Mouse (Mus musculus) MEL (cell line): ENCODE data around the gene Ccl11. TPM values are rescaled to one million over a fixed set of nuclear protein-coding genes. Genes with fewer than 3 reads are reported as not detected.

ENCODE experiments used
- DNase-seq: peaks from one replicate; pipeline ENCODE4 v3.0.0; 2011; ENCODE audit warnings: low read depth, low spot score
- H3K27ac ChIP-seq: 2 replicates; pipeline ENCODE4 v1.5.1; 2012; ENCODE audit warnings: low read depth, mild to moderate bottlenecking, control low read depth, low read length, moderate library complexity; ENCODE audit not compliant: control insufficient read depth
- H3K27me3 ChIP-seq, 2 experiments: fragments of 150-350 bp in 1 of 2; sonication (generic) in 1 of 2; 2 replicates each; pipeline ENCODE4 v1.6.1; 2012; ENCODE audit warnings: low read length in 2 of 2, mild to moderate bottlenecking in 2 of 2, improper control_type of control experiment in 1 of 2, moderate library complexity in 1 of 2; ENCODE audit not compliant: insufficient read depth in 2 of 2, control insufficient read depth in 1 of 2
- H3K36me3 ChIP-seq, 2 experiments: 2 replicates each; pipeline ENCODE4 v1.6.1; 2012 to 2014; ENCODE audit warnings: low read length in 2 of 2, improper control_type of control experiment in 1 of 2, inconsistent platforms in 1 of 2, mild to moderate bottlenecking in 1 of 2; ENCODE audit not compliant: insufficient read depth in 2 of 2, control insufficient read depth in 1 of 2
- H3K4me1 ChIP-seq, 2 experiments: fragments of 150-350 bp in 1 of 2; sonication (generic) in 1 of 2; 2 replicates each; pipeline ENCODE4 v1.6.1; 2012; ENCODE audit warnings: low read length in 2 of 2, improper control_type of control experiment in 1 of 2, mild to moderate bottlenecking in 1 of 2; ENCODE audit not compliant: insufficient read depth in 2 of 2, control insufficient read depth in 1 of 2
- H3K4me3 ChIP-seq, 2 experiments: fragments of 150-350 bp in 1 of 2; sonication (generic) in 1 of 2; 2 replicates each; pipeline ENCODE4 v1.5.1; 2012; ENCODE audit warnings: low read depth in 2 of 2, low read length in 2 of 2, mild to moderate bottlenecking in 2 of 2, moderate library complexity in 2 of 2, control low read depth in 1 of 2, improper control_type of control experiment in 1 of 2; ENCODE audit not compliant: control insufficient read depth in 1 of 2, insufficient read depth in 1 of 2
- H3K79me2 ChIP-seq: 2 replicates; pipeline ENCODE4 v1.6.1; 2012; ENCODE audit warnings: mild to moderate bottlenecking, low read length, moderate library complexity; ENCODE audit not compliant: control insufficient read depth, poor library complexity, insufficient read depth
- H3K9ac ChIP-seq: 2 replicates; pipeline ENCODE4 v1.6.1; 2012; ENCODE audit warnings: low read depth, mild to moderate bottlenecking, control low read depth, low read length, moderate library complexity; ENCODE audit not compliant: control insufficient read depth, poor library complexity, severe bottlenecking
- H3K9me3 ChIP-seq: fragments of 150-350 bp; sonication (generic); replicated peaks from 2 replicates; pipeline ENCODE4 v1.6.1; 2012; ENCODE audit warnings: mild to moderate bottlenecking, low read length, improper control_type of control experiment, moderate library complexity; ENCODE audit not compliant: insufficient read depth
- BHLHE40 ChIP-seq: IDR thresholded peaks from 2 replicates; pipeline ENCODE4 v1.6.1; 2012; ENCODE audit warnings: low read depth, mild to moderate bottlenecking, inconsistent platforms, low read length, improper control_type of control experiment, borderline replicate concordance
- CHD1 ChIP-seq: IDR thresholded peaks from 2 replicates; pipeline ENCODE4 v1.6.1; 2012; ENCODE audit warnings: low read depth, mild to moderate bottlenecking, inconsistent platforms, low read length, improper control_type of control experiment
- CTCF ChIP-seq, 3 experiments: IDR thresholded peaks in 2 of 3; conservative IDR thresholded peaks in 1 of 3; 2 replicates each; pipeline ENCODE4 v1.5.1; 2011 to 2012; ENCODE audit warnings: low read length in 3 of 3, low read depth in 2 of 3, mild to moderate bottlenecking in 2 of 3, improper control_type of control experiment in 1 of 3, inconsistent platforms in 1 of 3, mixed read lengths in 1 of 3, moderate library complexity in 1 of 3; ENCODE audit not compliant: control insufficient read depth in 1 of 3, insufficient read depth in 1 of 3, poor library complexity in 1 of 3, severe bottlenecking in 1 of 3
- ELF1 ChIP-seq: IDR thresholded peaks from 2 replicates; pipeline ENCODE4 v1.6.1; 2014; ENCODE audit warnings: low read depth, mild to moderate bottlenecking, inconsistent platforms, low read length, improper control_type of control experiment, moderate library complexity
- EP300 ChIP-seq, 2 experiments: IDR thresholded peaks; 2 replicates each; pipeline ENCODE4 v1.6.1; 2011; ENCODE audit warnings: improper control_type of control experiment in 2 of 2, low read length in 2 of 2, low read depth in 1 of 2, mild to moderate bottlenecking in 1 of 2
- ETS1 ChIP-seq: IDR thresholded peaks from 2 replicates; pipeline ENCODE4 v1.6.1; 2012; ENCODE audit warnings: low read depth, mild to moderate bottlenecking, inconsistent platforms, low read length, improper control_type of control experiment, moderate library complexity
- GABPA ChIP-seq: IDR thresholded peaks from 2 replicates; pipeline ENCODE4 v1.6.1; 2012; ENCODE audit warnings: low read depth, mild to moderate bottlenecking, inconsistent platforms, low read length, improper control_type of control experiment, moderate library complexity
- JUND ChIP-seq: IDR thresholded peaks from 2 replicates; pipeline ENCODE4 v1.6.1; 2011; ENCODE audit warnings: low read depth, mild to moderate bottlenecking, improper control_type of control experiment, low read length
- KAT2A ChIP-seq: conservative IDR thresholded peaks from 2 replicates; pipeline ENCODE4 v1.6.1; 2012; ENCODE audit warnings: low read depth, low read length, improper control_type of control experiment, inconsistent platforms
- MAFK ChIP-seq: IDR thresholded peaks from 2 replicates; pipeline ENCODE4 v1.6.1; 2011; ENCODE audit warnings: low read depth, mild to moderate bottlenecking, low read length, improper control_type of control experiment, borderline replicate concordance
- MAX ChIP-seq: IDR thresholded peaks from 2 replicates; pipeline ENCODE4 v1.6.1; 2011; ENCODE audit warnings: low read length, improper control_type of control experiment
- MAZ ChIP-seq: IDR thresholded peaks from 2 replicates; pipeline ENCODE4 v1.6.1; 2012; ENCODE audit warnings: low read depth, mild to moderate bottlenecking, inconsistent platforms, low read length, improper control_type of control experiment
- MXI1 ChIP-seq: IDR thresholded peaks from 2 replicates; pipeline ENCODE4 v1.6.1; 2011; ENCODE audit warnings: mild to moderate bottlenecking, low read depth, low read length, improper control_type of control experiment
- MYB ChIP-seq: IDR thresholded peaks from 2 replicates; pipeline ENCODE4 v1.6.1; 2011; ENCODE audit warnings: mild to moderate bottlenecking, low read depth, low read length, improper control_type of control experiment
- MYC ChIP-seq: IDR thresholded peaks from 2 replicates; pipeline ENCODE4 v1.6.1; 2011; ENCODE audit warnings: low read depth, mild to moderate bottlenecking, low read length, improper control_type of control experiment, moderate library complexity
- NRF1 ChIP-seq: IDR thresholded peaks from 2 replicates; pipeline ENCODE4 v1.6.1; 2014; ENCODE audit warnings: low read depth, mild to moderate bottlenecking, inconsistent platforms, low read length, improper control_type of control experiment, moderate library complexity; ENCODE audit not compliant: poor library complexity, insufficient read depth, severe bottlenecking
- RAD21 ChIP-seq: IDR thresholded peaks from 2 replicates; pipeline ENCODE4 v1.6.1; 2011; ENCODE audit warnings: mild to moderate bottlenecking, low read depth, low read length, improper control_type of control experiment
- RCOR1 ChIP-seq: IDR thresholded peaks from 2 replicates; pipeline ENCODE4 v1.6.1; 2012; ENCODE audit warnings: low read depth, mild to moderate bottlenecking, inconsistent platforms, low read length, improper control_type of control experiment
- SMC3 ChIP-seq: IDR thresholded peaks from 2 replicates; pipeline ENCODE4 v1.6.1; 2011; ENCODE audit warnings: low read depth, low read length, improper control_type of control experiment
- TAL1 ChIP-seq: IDR thresholded peaks from 2 replicates; pipeline ENCODE4 v1.6.1; 2012; ENCODE audit warnings: mild to moderate bottlenecking, inconsistent platforms, low read length, moderate library complexity, mixed read lengths
- TBP ChIP-seq: IDR thresholded peaks from 2 replicates; pipeline ENCODE4 v1.8.0; 2011; ENCODE audit warnings: low read depth, low read length, improper control_type of control experiment
- UBTF ChIP-seq: IDR thresholded peaks from 2 replicates; pipeline ENCODE4 v1.6.1; 2012; ENCODE audit warnings: low read depth, mild to moderate bottlenecking, inconsistent platforms, low read length, improper control_type of control experiment, moderate library complexity, borderline replicate concordance; ENCODE audit not compliant: insufficient read depth
- USF1 ChIP-seq: IDR thresholded peaks from 2 replicates; pipeline ENCODE4 v1.6.1; 2014; ENCODE audit warnings: low read depth, mild to moderate bottlenecking, inconsistent platforms, low read length, improper control_type of control experiment, moderate library complexity
- ZMIZ1 ChIP-seq: IDR thresholded peaks from 2 replicates; pipeline ENCODE4 v1.6.1; 2012; ENCODE audit warnings: low read depth, mild to moderate bottlenecking, inconsistent platforms, low read length, improper control_type of control experiment, moderate library complexity
- ZNF384 ChIP-seq: IDR thresholded peaks from 2 replicates; pipeline ENCODE4 v1.6.1; 2012; ENCODE audit warnings: low read depth, mild to moderate bottlenecking, inconsistent platforms, low read length, improper control_type of control experiment
- polyA plus RNA-seq, 2 experiments: library from polyadenylated mRNA; stranded (reverse) in 1 of 2; unstranded in 1 of 2; fragments of >175 nt in 1 of 2; fragments of >200 nt in 1 of 2; gene quantifications; 2 replicates each; pipeline versions ENCODE4 v1.2.1 to v1.2.4; 2012; ENCODE audit warnings: low replicate concordance in 2 of 2, low read depth in 1 of 2; ENCODE audit not compliant: insufficient read length in 2 of 2, insufficient read depth in 1 of 2, missing spikeins in 1 of 2
- total RNA-seq: library from RNA; depleted of rRNA; stranded (reverse); fragments of 300-350 nt; gene quantifications from 2 replicates; pipeline ENCODE4 v1.2.3, GENCODE M21; 2012

Gene Ccl11
- total and polyA plus RNA-seq, 3 experiments = not detected

DNA sequence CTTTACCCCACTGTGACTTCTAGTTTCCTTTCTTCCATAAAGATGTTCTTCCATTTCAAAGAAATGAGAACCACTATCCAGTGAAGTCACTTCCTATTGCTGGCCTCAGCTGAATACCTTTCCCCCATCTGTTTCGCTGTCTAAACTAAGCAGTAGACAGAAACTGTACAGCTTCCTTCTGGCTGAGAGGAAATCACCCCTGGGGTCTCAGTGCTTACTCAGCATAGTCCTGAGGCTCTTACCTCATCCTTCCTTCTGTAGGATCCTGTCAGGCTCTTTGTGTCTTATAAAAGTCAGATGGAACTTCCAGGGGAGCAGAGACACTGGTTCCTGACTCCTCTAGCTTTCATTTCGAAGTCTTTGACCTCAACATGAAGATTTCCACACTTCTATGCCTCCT, 43.9 kb downstream of the Ccl11 start, which contains the start of gene Ccl12:
Gene Ccl12 (plus strand): TSS at position 317 of the 400 bp plus-strand sequence.
- TF ChIP-seq TBP (no peak), NRF1 (no peak), CHD1 (no peak), MYB (no peak), ZMIZ1 (no peak), MAZ (no peak), ELF1 (no peak), MYC (no peak), ZNF384 (no peak), SMC3 (no peak), KAT2A (no peak), GABPA (no peak), RAD21 (no peak), BHLHE40 (no peak), USF1 (no peak)
- Histone ChIP-seq H3K4me1 (no peaks in the 10 kb centered on the region), H3K9ac (no peak within 1 kb of the TSS)

DNA sequence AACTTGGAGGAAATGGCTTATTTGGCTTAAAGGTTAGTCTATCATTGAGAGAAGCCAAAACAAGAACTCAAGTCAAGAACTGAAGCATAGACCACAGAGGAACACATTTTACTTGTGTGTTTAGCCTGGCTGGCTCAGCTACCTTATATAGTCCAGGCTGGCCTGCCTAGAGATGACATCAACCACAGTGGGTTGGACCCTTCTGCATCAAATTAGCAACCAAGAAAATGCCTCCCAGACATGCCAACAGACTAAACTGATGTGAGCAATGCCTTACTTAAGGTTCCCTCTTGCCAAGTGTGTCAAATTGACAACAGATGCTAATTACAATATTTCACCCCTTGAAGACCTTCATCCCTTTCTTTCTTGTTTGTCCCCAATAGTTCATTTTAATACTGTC, 52.0 kb downstream of the Ccl11 start:
- Histone ChIP-seq H3K27me3 (no peaks in the 10 kb centered on the region), H3K4me1 (no peaks in the 10 kb centered on the region), H3K36me3 (no peaks in the 10 kb centered on the region), H3K79me2 (no peaks in the 10 kb centered on the region), H3K9me3 (no peaks in the 10 kb centered on the region), H3K9ac (no peak overlapping the region), H3K4me3 (no peak overlapping the region), H3K27ac (no peak overlapping the region)
- TF ChIP-seq NRF1 (no peak), CTCF (IDR thresholded peaks at IDR 0.05 in 2 of 3, conservative IDR thresholded peaks at IDR 0.05 in 1 of 3; ENCODE audit: control insufficient read depth in 1 of 3, insufficient read depth in 1 of 3, low read depth in 2 of 3, low read length in 3 of 3, poor library complexity in 1 of 3, severe bottlenecking in 1 of 3) (no peak), TAL1 (no peak), JUND (no peak), MAZ (no peak), UBTF (no peak), ZNF384 (no peak), RCOR1 (no peak), MAFK (no peak), USF1 (no peak), RAD21 (no peak), ETS1 (no peak), KAT2A (no peak), SMC3 (no peak), EP300 (IDR thresholded peaks at IDR 0.05; ENCODE audit: low read depth in 1 of 2, low read length in 2 of 2) (no peak), MXI1 (no peak), TBP (no peak), MYC (no peak), MAX (no peak)
- DNase-seq = no peak

More for the DNA sequence above, 43.9 kb downstream of the Ccl11 start, which contains the start of gene Ccl12:
- no peaks in the 10 kb centered on the region for H3K79me2 ChIP-seq
- no peak within 1 kb of the TSS for H3K27ac ChIP-seq
- no peaks in the 10 kb centered on the region; the same call in 1 of the 2 replicates for H3K9me3 ChIP-seq
- H3K36me3 ChIP-seq = no peaks in the 10 kb centered on the region
- H3K4me3 ChIP-seq = no peak within 1 kb of the TSS
- H3K27me3 ChIP-seq = no peaks in the 10 kb centered on the region
- no peak for DNase-seq
